Mouse (Mus musculus): ENCODE results near the gene Sppl3. TPM values are rescaled to one million over a fixed set of nuclear protein-coding genes. Genes with fewer than 3 reads are reported as not detected.

Sppl3 gene
- total RNA-seq, 2 experiments from 2014 or later: 84.8 to 85.4 TPM

- DNase-seq (ENCODE audit: low spot score in 2 of 2): no peak
These were observed 136.5 kb downstream of the Sppl3 start for GRCm38 (mm10) chr5:115147388-115147787.

DNA sequence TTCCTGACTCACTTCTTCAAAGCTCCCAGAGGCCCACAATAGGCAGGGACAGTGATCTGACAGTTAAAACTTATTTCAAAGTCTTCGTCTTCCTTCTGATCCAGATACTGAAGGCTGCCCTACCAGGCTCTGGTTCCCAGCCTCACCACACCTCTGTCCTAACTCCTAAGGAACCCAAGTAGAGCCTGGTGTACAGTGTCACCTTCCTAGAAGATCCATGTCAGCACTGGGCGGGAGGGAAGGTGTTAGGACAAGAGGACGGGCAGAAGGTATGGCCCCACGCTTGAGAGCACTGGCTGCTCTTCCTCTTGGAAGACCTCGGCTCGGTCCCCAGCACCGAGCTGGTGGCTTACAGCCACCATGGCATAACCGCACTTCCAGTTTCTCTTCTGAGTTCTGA, 137.4 kb downstream of the Sppl3 start:
- no peak for DNase-seq (ENCODE audit: low spot score in 2 of 2)

Other genes starting within 250 kb of the Sppl3 start
- 10 to 100 TPM; 31.2 to 33.8 TPM for gene Ankrd13a, start 236.5 kb upstream of the Sppl3 start, total RNA-seq (2021)
- 10 to 100 TPM; 39.2 to 49.6 TPM for gene Git2, start 235.6 kb upstream of the Sppl3 start, total RNA-seq (2021)
- gene 1500011B03Rik, start 187.7 kb upstream of the Sppl3 start, total RNA-seq (2021): 100 to 1,000 TPM; 160 to 161 TPM
- not detected for gene 4930519G04Rik, start 157.5 kb upstream of the Sppl3 start, total RNA-seq (2021)
- 1 to 10 TPM in 1 of 2 experiments, under 1 TPM in 1; 0.74 to 1.2 TPM for gene Gm9936, start 152.5 kb upstream of the Sppl3 start, total RNA-seq (2021)
- 1 to 10 TPM; 1.8 to 2.3 TPM for gene Oasl2, start 114.2 kb upstream of the Sppl3 start, total RNA-seq (2021)
- under 1 TPM; 0.21 to 0.35 TPM for gene Oasl1, start 87.9 kb upstream of the Sppl3 start, total RNA-seq (2021)
- gene 2210016L21Rik, start 69.0 kb upstream of the Sppl3 start, total RNA-seq (2021): 100 to 1,000 TPM; 207 to 236 TPM
- not detected for gene Hnf1a, start 40.0 kb upstream of the Sppl3 start, total RNA-seq (2021)
- gene Gm10401, start 87.2 kb downstream of the Sppl3 start, total RNA-seq (2021): not detected
- 1 to 10 TPM; 7.9 to 8.7 TPM for gene Acads, start 108.2 kb downstream of the Sppl3 start, total RNA-seq (2021)
- gene Unc119b, start 123.8 kb downstream of the Sppl3 start, total RNA-seq (2021): 10 to 100 TPM; 28.8 to 28.9 TPM
- gene Mlec, start 147.0 kb downstream of the Sppl3 start, total RNA-seq (2021): 10 to 100 TPM; 88.6 to 93.5 TPM
- gene Cabp1, start 183.2 kb downstream of the Sppl3 start, total RNA-seq (2021): 100 to 1,000 TPM; 288 to 320 TPM
- 100 to 1,000 TPM in 1 of 2 experiments, 10 to 100 TPM in 1; 95.9 to 111 TPM for gene Pop5, start 224.7 kb downstream of the Sppl3 start, total RNA-seq (2021)

Data from left cerebral cortex, adult 18-20 months (tissue).